Mouse (Mus musculus): Measurements from ENCODE around the gene Fmo5. TPM values are rescaled to one million over a fixed set of nuclear protein-coding genes. Genes with fewer than 3 reads are reported as not detected.

The Fmo5 gene
- polyA plus RNA-seq (2015; fragmentation: Nextera tagmentation; extraction: Ambion mirVana): 26.4 and 31.8 TPM in 2 replicates

GRCm38 (mm10) chr3:97628391-97629001 is at the start of gene Fmo5:
Gene Fmo5, plus strand, starts transcription at chr3:97628804.
- WGBS: 1% methylated on average over 18 of the region's 18 CpGs
- Histone ChIP-seq H3K9ac (ENCODE audit: low read length) (peak within 1 kb of the TSS; percentile 63), H3K4me3 (ENCODE audit: low read depth, low read length) (peak within 1 kb of the TSS; percentile 46), H3K4me2 (replicated peaks; ENCODE audit: low read depth) (peak within 1 kb of the TSS; percentile 54), H3K36me3 (ENCODE audit: control insufficient read depth, insufficient read depth, low read length) (no peaks in the 10 kb centered on the region), H3K27me3 (ENCODE audit: control insufficient read depth, insufficient read depth, low read length) (no peaks in the 10 kb centered on the region), H3K4me1 (replicated peaks; ENCODE audit: control insufficient read depth, insufficient read depth) (0 out of 2 replicates have a peak, but pooled peaks cover 2% of the 10 kb centered on the region), H3K27ac (replicated peaks) (peak within 1 kb of the TSS; percentile 63), H3K9me3 (ENCODE audit: control insufficient read depth, low read length) (no peaks in the 10 kb centered on the region)
- DNase-seq (ENCODE audit: low spot score): peak; percentile 82
- no peak for TF ChIP-seq EP300 (optimal IDR thresholded peaks at IDR 0.05)
- TF ChIP-seq CTCF (IDR thresholded peaks at IDR 0.05; ENCODE audit: low read depth): no peak
- peak; percentile 93 for ATAC-seq (ENCODE audit: low FRiP score, low TSS enrichment)

- WGBS: 59% methylated on average over 18 of the region's 18 CpGs
- no peak overlapping the region for H3K4me2 ChIP-seq (replicated peaks; ENCODE audit: low read depth)
- peak; percentile 58 for ATAC-seq (ENCODE audit: low FRiP score, low TSS enrichment)
These were observed 43.0 kb upstream of the Fmo5 start for GRCm38 (mm10) chr3:97585383-97586160.

GRCm38 (mm10) chr3:97587656-97588055 is 40.9 kb upstream of the Fmo5 start:
- DNase-seq (ENCODE audit: low spot score): peak; percentile 40
- no peak for TF ChIP-seq EP300 (optimal IDR thresholded peaks at IDR 0.05)
- TF ChIP-seq CTCF (IDR thresholded peaks at IDR 0.05; ENCODE audit: low read depth): no peak

More at GRCm38 (mm10) chr3:97585383-97586160, 43.0 kb upstream of the Fmo5 start:
- Histone ChIP-seq H3K4me3 (ENCODE audit: low read depth, low read length) (no peak overlapping the region), H3K27ac (replicated peaks) (no peak overlapping the region), H3K9me3 (ENCODE audit: control insufficient read depth, low read length) (no peaks in the 10 kb centered on the region), H3K36me3 (ENCODE audit: control insufficient read depth, insufficient read depth, low read length) (peaks cover 3% of the 10 kb centered on the region; the same call in 1 of the 2 replicates), H3K4me1 (replicated peaks; ENCODE audit: control insufficient read depth, insufficient read depth) (no peaks in the 10 kb centered on the region), H3K9ac (ENCODE audit: low read length) (no peak overlapping the region), H3K27me3 (ENCODE audit: control insufficient read depth, insufficient read depth, low read length) (no peaks in the 10 kb centered on the region)
- TF ChIP-seq CTCF (IDR thresholded peaks at IDR 0.05; ENCODE audit: low read depth): peak; percentile 93
- TF ChIP-seq EP300 (optimal IDR thresholded peaks at IDR 0.05): no peak
- DNase-seq (ENCODE audit: low spot score): peak; percentile 81

GRCm38 (mm10) chr3:97590699-97591098 is 37.9 kb upstream of the Fmo5 start:
- H3K9ac ChIP-seq (ENCODE audit: low read length): no peak overlapping the region
- H3K27me3 ChIP-seq (ENCODE audit: control insufficient read depth, insufficient read depth, low read length): no peaks in the 10 kb centered on the region
- WGBS: 79% methylated on average over 8 of the region's 8 CpGs
- TF ChIP-seq EP300 (optimal IDR thresholded peaks at IDR 0.05): no peak
- no peak for TF ChIP-seq CTCF (IDR thresholded peaks at IDR 0.05; ENCODE audit: low read depth)
- H3K9me3 ChIP-seq (ENCODE audit: control insufficient read depth, low read length): no peaks in the 10 kb centered on the region
- no peak overlapping the region for H3K4me3 ChIP-seq (ENCODE audit: low read depth, low read length)
- no peaks in the 10 kb centered on the region for H3K36me3 ChIP-seq (ENCODE audit: control insufficient read depth, insufficient read depth, low read length)
- H3K27ac ChIP-seq (replicated peaks): no peak overlapping the region
- H3K4me1 ChIP-seq (replicated peaks; ENCODE audit: control insufficient read depth, insufficient read depth): no peaks in the 10 kb centered on the region
- no peak for ATAC-seq (ENCODE audit: low FRiP score, low TSS enrichment)
- DNase-seq (ENCODE audit: low spot score): no peak
- H3K4me2 ChIP-seq (replicated peaks; ENCODE audit: low read depth): no peak overlapping the region

More at GRCm38 (mm10) chr3:97587656-97588055, 40.9 kb upstream of the Fmo5 start:
- H3K9me3 ChIP-seq (ENCODE audit: control insufficient read depth, low read length): no peaks in the 10 kb centered on the region
- no peaks in the 10 kb centered on the region for H3K4me1 ChIP-seq (replicated peaks; ENCODE audit: control insufficient read depth, insufficient read depth)
- WGBS: 52% methylated on average over 9 of the region's 9 CpGs
- H3K4me3 ChIP-seq (ENCODE audit: low read depth, low read length): no peak overlapping the region
- ATAC-seq (ENCODE audit: low FRiP score, low TSS enrichment): peak; percentile 79
- H3K27ac ChIP-seq (replicated peaks): no peak overlapping the region
- H3K9ac ChIP-seq (ENCODE audit: low read length): no peak overlapping the region
- no peaks in the 10 kb centered on the region for H3K36me3 ChIP-seq (ENCODE audit: control insufficient read depth, insufficient read depth, low read length)
- H3K27me3 ChIP-seq (ENCODE audit: control insufficient read depth, insufficient read depth, low read length): no peaks in the 10 kb centered on the region
- no peak overlapping the region for H3K4me2 ChIP-seq (replicated peaks; ENCODE audit: low read depth)

- no peak overlapping the region for H3K4me2 ChIP-seq (replicated peaks; ENCODE audit: low read depth)
- no peak for DNase-seq (ENCODE audit: low spot score)
- no peak overlapping the region for H3K27ac ChIP-seq (replicated peaks)
- H3K4me3 ChIP-seq (ENCODE audit: low read depth, low read length): no peak overlapping the region
- no peak overlapping the region for H3K9ac ChIP-seq (ENCODE audit: low read length)
- TF ChIP-seq EP300 (optimal IDR thresholded peaks at IDR 0.05): no peak
- TF ChIP-seq CTCF (IDR thresholded peaks at IDR 0.05; ENCODE audit: low read depth): no peak
- no peaks in the 10 kb centered on the region for H3K36me3 ChIP-seq (ENCODE audit: control insufficient read depth, insufficient read depth, low read length)
- H3K4me1 ChIP-seq (replicated peaks; ENCODE audit: control insufficient read depth, insufficient read depth): no peaks in the 10 kb centered on the region
- WGBS: 95% methylated on average over 5 of the region's 5 CpGs
- no peaks in the 10 kb centered on the region for H3K9me3 ChIP-seq (ENCODE audit: control insufficient read depth, low read length)
- H3K27me3 ChIP-seq (ENCODE audit: control insufficient read depth, insufficient read depth, low read length): no peaks in the 10 kb centered on the region
- no peak for ATAC-seq (ENCODE audit: low FRiP score, low TSS enrichment)
These were observed 35.5 kb upstream of the Fmo5 start for GRCm38 (mm10) chr3:97593089-97593488.

GRCm38 (mm10) chr3:97594140-97594539 is 34.5 kb upstream of the Fmo5 start:
- H3K27ac ChIP-seq (replicated peaks): no peak overlapping the region
- H3K4me2 ChIP-seq (replicated peaks; ENCODE audit: low read depth): no peak overlapping the region
- ATAC-seq (ENCODE audit: low FRiP score, low TSS enrichment): no peak
- H3K36me3 ChIP-seq (ENCODE audit: control insufficient read depth, insufficient read depth, low read length): no peaks in the 10 kb centered on the region
- no peaks in the 10 kb centered on the region for H3K9me3 ChIP-seq (ENCODE audit: control insufficient read depth, low read length)
- H3K9ac ChIP-seq (ENCODE audit: low read length): no peak overlapping the region
- 87% methylated on average over 13 of the region's 13 CpGs for WGBS
- H3K27me3 ChIP-seq (ENCODE audit: control insufficient read depth, insufficient read depth, low read length): no peaks in the 10 kb centered on the region
- no peak for TF ChIP-seq CTCF (IDR thresholded peaks at IDR 0.05; ENCODE audit: low read depth)
- no peak for TF ChIP-seq EP300 (optimal IDR thresholded peaks at IDR 0.05)
- no peak for DNase-seq (ENCODE audit: low spot score)
- H3K4me3 ChIP-seq (ENCODE audit: low read depth, low read length): no peak overlapping the region
- no peaks in the 10 kb centered on the region for H3K4me1 ChIP-seq (replicated peaks; ENCODE audit: control insufficient read depth, insufficient read depth)

Data from stomach, postnatal 0 days (tissue).